Mouse (Mus musculus) c-Kit-positive CD71-negative TER-119-negative erythroid progenitor cells, embryonic 14.5 days (primary cell): ENCODE results near the gene Syce1l.

Source experiments
- DNase-seq: peaks from one replicate; pipeline ENCODE4 v3.0.0-alpha.2; 2013; ENCODE audit warnings: low read depth

Syce1l gene

GRCm38 (mm10) chr8:113642926-113643325 is at the start of gene Syce1l:
TSS of gene Syce1l (plus strand) at chr8:113643213.
- no peak for DNase-seq

GRCm38 (mm10) chr8:113598401-113598800 is 44.6 kb upstream of the Syce1l start:
- DNase-seq, result no peak

- DNase-seq, result no peak
Observed at GRCm38 (mm10) chr8:113632634-113633033, 10.4 kb upstream of the Syce1l start.

GRCm38 (mm10) chr8:113634161-113634560 is 8.9 kb upstream of the Syce1l start:
- no peak for DNase-seq

- peak; percentile 93 for DNase-seq
Observed at GRCm38 (mm10) chr8:113634670-113635591, 8.1 kb upstream of the Syce1l start, which contains the start of gene Mon1b. TSS of gene Mon1b (plus strand) at chr8:113635587.

GRCm38 (mm10) chr8:113635592-113636279 is 7.3 kb upstream of the Syce1l start:
- peak; percentile 77 for DNase-seq

GRCm38 (mm10) chr8:113636280-113636628 is 6.8 kb upstream of the Syce1l start:
- no peak for DNase-seq

GRCm38 (mm10) chr8:113640357-113640756 is 2.7 kb upstream of the Syce1l start:
- no peak for DNase-seq

- DNase-seq, result no peak
Observed at GRCm38 (mm10) chr8:113643479-113644210, 632 bp downstream of the Syce1l start.

- no peak for DNase-seq
Observed at GRCm38 (mm10) chr8:113645220-113645619, 2.2 kb downstream of the Syce1l start.

- DNase-seq, result no peak
Observed at GRCm38 (mm10) chr8:113652450-113652849, 9.4 kb downstream of the Syce1l start.

GRCm38 (mm10) chr8:113653151-113653550 is 10.1 kb downstream of the Syce1l start:
- DNase-seq, result no peak

GRCm38 (mm10) chr8:113656154-113656553 is 13.1 kb downstream of the Syce1l start:
- no peak for DNase-seq

- DNase-seq, result no peak
Observed at GRCm38 (mm10) chr8:113656681-113657298, 13.8 kb downstream of the Syce1l start.

- no peak for DNase-seq
Observed at GRCm38 (mm10) chr8:113660128-113660527, 17.1 kb downstream of the Syce1l start.

- peak; percentile 35 for DNase-seq
Observed at GRCm38 (mm10) chr8:113664544-113664943, 21.5 kb downstream of the Syce1l start.

GRCm38 (mm10) chr8:113665036-113665435 is 22.0 kb downstream of the Syce1l start:
- DNase-seq, result no peak

- DNase-seq, result no peak
Observed at GRCm38 (mm10) chr8:113665951-113666350, 22.9 kb downstream of the Syce1l start.

GRCm38 (mm10) chr8:113666714-113667432 is 23.9 kb downstream of the Syce1l start:
- no peak for DNase-seq

GRCm38 (mm10) chr8:113669924-113670323 is 26.9 kb downstream of the Syce1l start:
- no peak for DNase-seq

GRCm38 (mm10) chr8:113672599-113673255 is 29.7 kb downstream of the Syce1l start:
- DNase-seq, result no peak
